Mouse (Mus musculus): Measurements from ENCODE around the gene Tmem219. TPM values are rescaled to one million over a fixed set of nuclear protein-coding genes. Genes with fewer than 3 reads are reported as not detected.

Tmem219 gene
- total RNA-seq (2023), result 22.6 TPM

GRCm38 (mm10) chr7:126922624-126923060, at the start of gene Tmem219:
Gene Tmem219, minus strand, starts transcription at chr7:126922917.

GRCm38 (mm10) chr7:126949793-126950646, 27.3 kb upstream of the Tmem219 start, which contains the start of gene Sez6l2:
Gene Sez6l2, plus strand, starts transcription at chr7:126950563.

GRCm38 (mm10) chr7:126949403-126949792, 26.7 kb upstream of the Tmem219 start, which contains the start of gene Asphd1:
Gene Asphd1, minus strand, starts transcription at chr7:126949582.

GRCm38 (mm10) chr7:126928384-126929037, 5.8 kb upstream of the Tmem219 start, which contains the start of gene Kctd13:
Gene Kctd13, plus strand, starts transcription at chr7:126928879.

DNA sequence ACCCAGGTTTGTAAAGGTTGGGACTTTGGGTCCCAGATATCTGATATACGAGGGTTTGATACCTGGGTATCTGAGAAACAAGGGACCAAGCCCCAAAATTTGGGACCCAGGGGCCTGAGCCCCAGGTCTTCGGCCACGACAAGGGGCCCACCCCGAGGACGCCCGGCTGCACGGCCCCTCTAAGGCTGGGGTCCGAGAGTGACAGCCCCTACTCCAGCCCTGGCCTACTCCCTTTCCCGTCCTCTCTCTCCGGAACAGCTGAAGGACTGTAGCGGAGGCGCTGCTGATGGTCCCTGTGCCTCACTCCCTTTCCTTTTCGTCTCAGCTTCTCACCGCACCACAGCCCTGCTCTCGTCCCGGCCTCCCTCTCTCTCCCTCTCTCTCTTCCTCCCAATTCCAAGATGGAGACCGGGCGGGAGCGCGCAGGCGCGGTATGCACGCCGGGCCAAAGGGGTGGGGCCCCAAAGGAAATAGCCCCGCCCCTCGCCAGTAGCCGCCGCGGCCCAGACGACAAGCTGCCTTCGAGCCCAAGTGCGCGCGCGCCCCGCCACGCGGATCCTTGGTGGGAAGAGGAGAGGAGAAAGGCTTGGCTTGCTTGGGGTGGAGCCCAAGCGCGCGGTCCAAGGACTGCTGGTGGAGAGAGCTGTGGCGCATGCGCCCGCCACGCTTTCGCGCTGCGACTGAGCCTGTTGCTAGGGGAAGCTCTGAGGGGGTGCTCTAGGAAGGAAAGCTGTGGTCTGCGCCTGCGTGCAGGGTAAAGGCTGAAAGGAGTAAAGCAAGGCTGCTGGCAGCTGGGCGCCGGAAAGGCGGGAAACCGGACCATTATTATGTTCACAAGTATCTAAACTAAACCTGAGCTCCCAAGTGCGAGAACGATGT, 38.2 kb downstream of the Tmem219 start, which contains the start of gene Taok2:
Taok2 (minus strand) TSS at position 418 of the 879 bp plus-strand sequence.

DNA sequence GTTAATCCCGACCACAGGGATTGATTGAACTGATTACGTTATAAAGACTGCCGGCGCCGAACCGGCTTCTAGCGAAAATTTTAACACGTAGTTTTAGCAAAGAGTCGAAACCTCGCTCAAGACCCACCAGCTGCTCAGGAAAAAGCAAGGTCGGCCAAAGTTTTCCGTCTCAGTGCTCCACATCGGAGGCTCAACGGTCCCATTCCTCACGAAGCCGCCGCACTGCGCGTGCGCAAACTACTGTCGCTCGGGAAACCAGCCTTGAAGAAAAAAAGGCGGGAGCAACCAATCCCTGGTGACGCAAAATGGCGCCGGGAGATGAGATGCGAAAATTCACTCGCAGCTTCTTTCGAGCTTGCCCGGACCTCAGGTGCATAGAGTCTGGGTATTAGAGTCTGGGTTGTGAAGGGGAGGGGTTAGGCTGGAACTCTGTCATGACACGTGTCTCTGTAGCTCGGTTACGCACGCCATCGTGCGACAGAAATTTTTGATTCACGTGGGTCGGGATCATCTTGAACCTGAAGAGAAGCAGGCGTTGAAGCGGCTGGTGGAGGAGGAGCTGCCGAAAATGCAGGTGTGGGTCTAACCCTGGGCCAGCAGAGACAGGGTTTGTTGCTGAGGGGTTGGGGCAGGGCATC, 60.5 kb downstream of the Tmem219 start, which contains the start of gene Ino80e:
Ino80e (minus strand) TSS at position 231 of the 638 bp plus-strand sequence.

DNA sequence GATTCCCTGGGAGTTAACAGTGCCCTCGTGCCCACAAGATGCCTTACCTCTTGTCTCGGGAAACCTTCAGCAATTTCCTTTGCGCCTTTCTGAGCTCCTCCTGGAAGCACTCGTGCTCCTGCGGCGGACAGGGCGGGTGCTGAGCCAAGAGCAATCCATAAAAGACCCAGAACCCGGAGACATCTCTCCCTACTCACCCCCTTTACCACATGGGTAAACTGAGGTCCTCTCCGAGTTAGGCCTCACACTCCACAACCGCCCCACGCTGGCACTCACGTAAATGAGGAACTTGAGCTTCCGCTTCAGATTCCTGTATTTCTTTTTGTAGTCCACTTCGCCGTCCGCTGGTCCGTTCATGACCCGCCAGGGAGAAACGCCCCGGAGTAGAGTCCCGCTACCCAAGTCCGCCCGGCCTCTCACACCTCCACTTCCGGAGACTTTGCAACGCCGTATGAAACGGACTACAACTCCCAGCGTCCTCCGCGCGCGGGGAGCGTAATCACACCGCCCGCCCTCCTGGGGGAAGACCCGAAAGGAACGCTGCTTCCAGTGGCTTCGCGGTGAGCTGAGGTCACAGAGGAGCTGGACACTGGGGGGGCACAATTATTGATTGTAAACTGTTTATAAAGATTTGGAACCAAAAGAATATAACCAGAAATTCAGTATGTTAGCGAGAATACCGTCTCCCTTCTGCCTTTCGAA, 61.1 kb downstream of the Tmem219 start, which contains the start of gene Hirip3:
Hirip3 (plus strand) TSS at position 544 of the 702 bp plus-strand sequence.

GRCm38 (mm10) chr7:126847116-126847420, 75.6 kb downstream of the Tmem219 start, which contains the start of gene Doc2a:
Gene Doc2a, plus strand, starts transcription at chr7:126847416.

Other genes starting within 250 kb of the Tmem219 start
- gene Sult1a1, start 246.5 kb downstream of the Tmem219 start, total RNA-seq (2023), result 0.59 TPM
- gene Bola2, start 227.5 kb downstream of the Tmem219 start, total RNA-seq (2023), result 127 TPM
- 6.8 TPM for gene Slx1b, start 227.1 kb downstream of the Tmem219 start, total RNA-seq (2023)
- gene Coro1a, start 215.1 kb downstream of the Tmem219 start, total RNA-seq (2023), result 1,152 TPM
- gene Mapk3, start 163.3 kb downstream of the Tmem219 start, total RNA-seq (2023), result 29.3 TPM
- gene Gdpd3, start 156.6 kb downstream of the Tmem219 start, total RNA-seq (2023), result 2.6 TPM
- gene Ypel3, start 146.0 kb downstream of the Tmem219 start, total RNA-seq (2023), result 256 TPM
- 8.0 TPM for gene Tbx6, start 141.4 kb downstream of the Tmem219 start, total RNA-seq (2023)
- 239 TPM for gene Ppp4c, start 130.4 kb downstream of the Tmem219 start, total RNA-seq (2023)
- gene Fam57b, start 125.2 kb downstream of the Tmem219 start, total RNA-seq (2023), result not detected
- not detected for gene 4930451I11Rik, start 91.3 kb downstream of the Tmem219 start, total RNA-seq (2023)
- gene Doc2a, start 75.5 kb downstream of the Tmem219 start, total RNA-seq (2023), result not detected
- 24.4 TPM for gene Hirip3, start 60.9 kb downstream of the Tmem219 start, total RNA-seq (2023)
- gene Ino80e, start 60.5 kb downstream of the Tmem219 start, total RNA-seq (2023), result 60.5 TPM
- gene Taok2, start 38.2 kb downstream of the Tmem219 start, total RNA-seq (2023), result 72.3 TPM
- 37.3 TPM for gene Kctd13, start 6.0 kb upstream of the Tmem219 start, total RNA-seq (2023)
- gene Asphd1, start 26.7 kb upstream of the Tmem219 start, total RNA-seq (2023), result not detected
- gene Sez6l2, start 27.6 kb upstream of the Tmem219 start, total RNA-seq (2023), result 6.1 TPM
- 99.9 TPM for gene Cdipt, start 53.0 kb upstream of the Tmem219 start, total RNA-seq (2023)
- gene Cdiptos, start 53.2 kb upstream of the Tmem219 start, total RNA-seq (2023), result 0.62 TPM
- gene Mvp, start 91.7 kb upstream of the Tmem219 start, total RNA-seq (2023), result 25.5 TPM
- 5.4 TPM for gene Pagr1b, start 93.6 kb upstream of the Tmem219 start, total RNA-seq (2023)
- 26.5 TPM for gene Pagr1a, start 94.4 kb upstream of the Tmem219 start, total RNA-seq (2023)
- gene Gm42742, start 98.2 kb upstream of the Tmem219 start, total RNA-seq (2023), result 32.5 TPM
- 5.3 TPM for gene Prrt2, start 98.3 kb upstream of the Tmem219 start, total RNA-seq (2023)
- 197 TPM for gene Maz, start 104.1 kb upstream of the Tmem219 start, total RNA-seq (2023)
- 3.0 TPM for gene Kif22, start 119.6 kb upstream of the Tmem219 start, total RNA-seq (2023)
- gene Zg16, start 164.4 kb upstream of the Tmem219 start, total RNA-seq (2023), result not detected
- gene AI467606, start 168.4 kb upstream of the Tmem219 start, total RNA-seq (2023), result 36.6 TPM
- 44.2 TPM for gene Qprt, start 199.3 kb upstream of the Tmem219 start, total RNA-seq (2023)
- gene Spn, start 214.9 kb upstream of the Tmem219 start, total RNA-seq (2023), result 334 TPM